Mouse (Mus musculus) midbrain, embryonic 13.5 days (tissue): ENCODE measurements around the gene Odf3. TPM values are rescaled to one million over a fixed set of nuclear protein-coding genes. Genes with fewer than 3 reads are reported as not detected.

Source experiments
- ATAC-seq: fragments of 200-750 bp; cut with Nextera tagmentation; 2 replicates; pipeline ENCODE4 v1.8.0; 2017; ENCODE audit warnings: mild to moderate bottlenecking, moderate TSS enrichment, moderate library complexity
- H3K27ac ChIP-seq: fragments of 300-500 bp; sonication (generic); 2 replicates; pipeline ENCODE4 v1.5.1; 2015; ENCODE audit warnings: inconsistent platforms, mild to moderate bottlenecking, moderate library complexity
- H3K27me3 ChIP-seq: fragments of 300-500 bp; sonication (generic); 2 replicates; pipeline ENCODE4 v1.6.1; 2015; ENCODE audit warnings: mild to moderate bottlenecking, inconsistent platforms
- H3K36me3 ChIP-seq: fragments of 300-500 bp; sonication (generic); 2 replicates; pipeline ENCODE4 v1.6.1; 2015; ENCODE audit warnings: mild to moderate bottlenecking, inconsistent platforms
- H3K4me1 ChIP-seq: fragments of 300-500 bp; sonication (generic); replicated peaks from 2 replicates; pipeline ENCODE4 v1.6.1; 2015; ENCODE audit warnings: inconsistent platforms
- H3K4me2 ChIP-seq: fragments of 300-500 bp; sonication (generic); replicated peaks from 2 replicates; pipeline ENCODE4 v1.6.1; 2015; ENCODE audit warnings: moderate library complexity, mild to moderate bottlenecking, inconsistent platforms
- H3K4me3 ChIP-seq: fragments of 300-500 bp; sonication (generic); replicated peaks from 2 replicates; pipeline ENCODE4 v1.5.1; 2015; ENCODE audit warnings: mild to moderate bottlenecking, inconsistent platforms
- H3K9ac ChIP-seq: fragments of 300-500 bp; sonication (generic); replicated peaks from 2 replicates; pipeline ENCODE4 v1.6.1; 2015; ENCODE audit warnings: mild to moderate bottlenecking, inconsistent platforms
- H3K9me3 ChIP-seq: fragments of 300-500 bp; sonication (generic); 2 replicates; pipeline ENCODE4 v1.6.1; 2016; ENCODE audit warnings: mild to moderate bottlenecking, inconsistent platforms
- WGBS: fragments of 180-500 bp; shearing (Covaris S2); methylation state at CpG from one replicate; pipeline ENCODE4 v1.1.7; 2015; 5-methylcytosine and 5-hydroxymethylcytosine counted together
- polyA plus RNA-seq: library from polyadenylated mRNA; unstranded; fragments of >200 nt; fragmentation: Nextera tagmentation; extraction: Ambion mirVana; gene quantifications from 2 replicates; pipeline ENCODE4 v1.2.1, GENCODE M21; 2015

Gene Odf3
- polyA plus RNA-seq, 1 experiment from 2014 or later: 0.13 TPM

GRCm38 (mm10) chr7:140894611-140895010, 47.0 kb downstream of the Odf3 start:
- Histone ChIP-seq H3K9me3 (no peaks in the 10 kb centered on the region), H3K4me1 (no peaks in the 10 kb centered on the region), H3K9ac (no peak overlapping the region), H3K4me2 (no peak overlapping the region), H3K27me3 (no peaks in the 10 kb centered on the region), H3K27ac (no peak overlapping the region), H3K36me3 (peaks cover 80% of the 10 kb centered on the region), H3K4me3 (no peak overlapping the region)
- 95% methylated on average over 3 of the region's 3 CpGs for WGBS
- no peak for ATAC-seq

- ATAC-seq: no peak
- H3K9me3 ChIP-seq: no peaks in the 10 kb centered on the region
- no peak overlapping the region for H3K4me3 ChIP-seq
- no peak overlapping the region for H3K9ac ChIP-seq
- WGBS: 91% methylated on average over 7 of the region's 7 CpGs
- H3K4me1 ChIP-seq: no peaks in the 10 kb centered on the region
- H3K36me3 ChIP-seq: peaks cover 68% of the 10 kb centered on the region
- no peaks in the 10 kb centered on the region for H3K27me3 ChIP-seq
- no peak overlapping the region for H3K27ac ChIP-seq
- no peak overlapping the region for H3K4me2 ChIP-seq
Observed at GRCm38 (mm10) chr7:140897863-140898262, 50.3 kb downstream of the Odf3 start.

GRCm38 (mm10) chr7:140899121-140899520, 51.5 kb downstream of the Odf3 start:
- 81% methylated on average over 3 of the region's 3 CpGs for WGBS
- Histone ChIP-seq H3K4me1 (no peaks in the 10 kb centered on the region; the same call in 1 of the 2 replicates), H3K27me3 (no peaks in the 10 kb centered on the region), H3K27ac (no peak overlapping the region), H3K4me2 (no peak overlapping the region), H3K9me3 (no peaks in the 10 kb centered on the region), H3K9ac (no peak overlapping the region), H3K36me3 (peaks cover 56% of the 10 kb centered on the region), H3K4me3 (no peak overlapping the region)
- ATAC-seq: no peak

GRCm38 (mm10) chr7:140900220-140900619, 52.6 kb downstream of the Odf3 start, which contains the start of gene Cox8b:
Cox8b (minus strand) TSS chr7:140900446.
- Histone ChIP-seq H3K36me3 (peaks cover 46% of the 10 kb centered on the region), H3K4me3 (no peak within 1 kb of the TSS), H3K4me1 (no peaks in the 10 kb centered on the region; the same call in 1 of the 2 replicates), H3K9ac (no peak within 1 kb of the TSS), H3K9me3 (no peaks in the 10 kb centered on the region), H3K27ac (no peak within 1 kb of the TSS), H3K4me2 (no peak within 1 kb of the TSS), H3K27me3 (no peaks in the 10 kb centered on the region)
- WGBS: 83% methylated on average over 10 of the region's 10 CpGs
- ATAC-seq: no peak

Other genes with a start within 250 kb of the Odf3 start
- 0.01 and 0.03 TPM in 2 replicates for gene Olfr46, start 246.5 kb upstream of the Odf3 start, polyA plus RNA-seq
- not detected in 2 replicates for gene Olfr61, start 218.8 kb upstream of the Odf3 start, polyA plus RNA-seq
- gene Olfr53, start 201.4 kb upstream of the Odf3 start, polyA plus RNA-seq: not detected in 2 replicates
- 0.01 TPM in 1 of 2 replicates, not detected in the other for gene Olfr539, start 187.9 kb upstream of the Odf3 start, polyA plus RNA-seq
- gene Olfr45, start 165.9 kb upstream of the Odf3 start, polyA plus RNA-seq: not detected in 2 replicates
- gene Olfr541, start 150.5 kb upstream of the Odf3 start, polyA plus RNA-seq: not detected in 2 replicates
- not detected in 2 replicates for gene Cyp2e1, start 84.1 kb upstream of the Odf3 start, polyA plus RNA-seq
- 0.22 and 0.24 TPM in 2 replicates for gene Syce1, start 60.0 kb upstream of the Odf3 start, polyA plus RNA-seq
- gene Zfp941, start 25.6 kb upstream of the Odf3 start, polyA plus RNA-seq: 20.4 and 24.4 TPM in 2 replicates
- gene Urah, start 12.8 kb upstream of the Odf3 start, polyA plus RNA-seq: not detected in 2 replicates
- gene Scgb1c1, start 2.3 kb upstream of the Odf3 start, polyA plus RNA-seq: not detected in 2 replicates
- not detected in 2 replicates for gene Gm45785, start 8.5 kb downstream of the Odf3 start, polyA plus RNA-seq
- 89.3 and 98.1 TPM in 2 replicates for gene Ric8a, start 9.2 kb downstream of the Odf3 start, polyA plus RNA-seq
- gene Bet1l, start 9.8 kb downstream of the Odf3 start, polyA plus RNA-seq: 37.7 and 38.0 TPM in 2 replicates
- 287 and 302 TPM in 2 replicates for gene Psmd13, start 34.2 kb downstream of the Odf3 start, polyA plus RNA-seq
- 40.7 and 42.1 TPM in 2 replicates for gene Sirt3, start 34.5 kb downstream of the Odf3 start, polyA plus RNA-seq
- gene Cox8b, start 52.6 kb downstream of the Odf3 start, polyA plus RNA-seq: not detected in 2 replicates
- gene Nlrp6, start 73.1 kb downstream of the Odf3 start, polyA plus RNA-seq: 0.17 and 0.18 TPM in 2 replicates
- 8.4 and 8.7 TPM in 2 replicates for gene Pgghg, start 93.6 kb downstream of the Odf3 start, polyA plus RNA-seq
- 0.22 and 0.27 TPM in 2 replicates for gene Ifitm5, start 102.5 kb downstream of the Odf3 start, polyA plus RNA-seq
- gene Gm45717, start 108.1 kb downstream of the Odf3 start, polyA plus RNA-seq: not detected in 2 replicates
- 125 and 144 TPM in 2 replicates for gene Ifitm2, start 108.2 kb downstream of the Odf3 start, polyA plus RNA-seq
- gene Ifitm1, start 119.4 kb downstream of the Odf3 start, polyA plus RNA-seq: 10.2 and 10.3 TPM in 2 replicates
- 22.6 and 26.2 TPM in 2 replicates for gene Ifitm3, start 163.0 kb downstream of the Odf3 start, polyA plus RNA-seq
- gene Ifitm6, start 170.1 kb downstream of the Odf3 start, polyA plus RNA-seq: 0.51 and 0.54 TPM in 2 replicates
- gene Gm17387, start 181.3 kb downstream of the Odf3 start, polyA plus RNA-seq: not detected in 2 replicates
- gene B4galnt4, start 213.3 kb downstream of the Odf3 start, polyA plus RNA-seq: 44.1 and 48.3 TPM in 2 replicates
- 0.14 and 0.15 TPM in 2 replicates for gene Pkp3, start 230.4 kb downstream of the Odf3 start, polyA plus RNA-seq